Mouse (Mus musculus): ENCODE measurements around the gene Wdr95.
A peak's percentile ranks its signal among the peaks of the same experiment; 100 is the strongest.

Wdr95 gene

GRCm38 (mm10) chr5:149527999-149528729, at the start of gene Wdr95:
Gene Wdr95 (plus strand): TSS chr5:149528679.
- peak; percentile 72 for DNase-seq (ENCODE audit: low spot score)

- no peak for DNase-seq (ENCODE audit: low spot score)
Observed at GRCm38 (mm10) chr5:149481920-149482319, 46.6 kb upstream of the Wdr95 start.

- DNase-seq (ENCODE audit: low spot score), result no peak
Observed at GRCm38 (mm10) chr5:149483321-149484052, 45.0 kb upstream of the Wdr95 start.

- no peak for DNase-seq (ENCODE audit: low spot score)
Observed at GRCm38 (mm10) chr5:149484270-149484669, 44.2 kb upstream of the Wdr95 start.

GRCm38 (mm10) chr5:149485447-149485846, 43.0 kb upstream of the Wdr95 start:
- no peak for DNase-seq (ENCODE audit: low spot score)

GRCm38 (mm10) chr5:149488360-149489021, 40.0 kb upstream of the Wdr95 start:
- no peak for DNase-seq (ENCODE audit: low spot score)

- no peak for DNase-seq (ENCODE audit: low spot score)
Observed at GRCm38 (mm10) chr5:149489136-149489535, 39.3 kb upstream of the Wdr95 start.

GRCm38 (mm10) chr5:149490275-149490674, 38.2 kb upstream of the Wdr95 start:
- DNase-seq (ENCODE audit: low spot score), result no peak

- DNase-seq (ENCODE audit: low spot score), result no peak
Observed at GRCm38 (mm10) chr5:149495655-149496054, 32.8 kb upstream of the Wdr95 start.

GRCm38 (mm10) chr5:149496401-149497066, 31.9 kb upstream of the Wdr95 start:
- DNase-seq (ENCODE audit: low spot score), result no peak

- no peak for DNase-seq (ENCODE audit: low spot score)
Observed at GRCm38 (mm10) chr5:149499936-149500335, 28.5 kb upstream of the Wdr95 start.

- DNase-seq (ENCODE audit: low spot score), result no peak
Observed at GRCm38 (mm10) chr5:149503423-149504175, 24.9 kb upstream of the Wdr95 start.

GRCm38 (mm10) chr5:149504985-149505384, 23.5 kb upstream of the Wdr95 start:
- DNase-seq (ENCODE audit: low spot score), result no peak

- no peak for DNase-seq (ENCODE audit: low spot score)
Observed at GRCm38 (mm10) chr5:149506033-149506432, 22.4 kb upstream of the Wdr95 start.

- DNase-seq (ENCODE audit: low spot score), result no peak
Observed at GRCm38 (mm10) chr5:149508094-149509029, 20.1 kb upstream of the Wdr95 start.

GRCm38 (mm10) chr5:149510323-149510722, 18.2 kb upstream of the Wdr95 start:
- DNase-seq (ENCODE audit: low spot score), result no peak

GRCm38 (mm10) chr5:149512695-149513094, 15.8 kb upstream of the Wdr95 start:
- DNase-seq (ENCODE audit: low spot score), result no peak

GRCm38 (mm10) chr5:149513438-149514086, 14.9 kb upstream of the Wdr95 start:
- DNase-seq (ENCODE audit: low spot score), result no peak

GRCm38 (mm10) chr5:149514087-149514671, 14.3 kb upstream of the Wdr95 start:
- DNase-seq (ENCODE audit: low spot score), result peak; percentile 21

GRCm38 (mm10) chr5:149514890-149515289, 13.6 kb upstream of the Wdr95 start:
- no peak for DNase-seq (ENCODE audit: low spot score)

Data from MN1 (cell line).